Mouse (Mus musculus): Measurements from ENCODE around the gene Frem2.

The Frem2 gene

DNA sequence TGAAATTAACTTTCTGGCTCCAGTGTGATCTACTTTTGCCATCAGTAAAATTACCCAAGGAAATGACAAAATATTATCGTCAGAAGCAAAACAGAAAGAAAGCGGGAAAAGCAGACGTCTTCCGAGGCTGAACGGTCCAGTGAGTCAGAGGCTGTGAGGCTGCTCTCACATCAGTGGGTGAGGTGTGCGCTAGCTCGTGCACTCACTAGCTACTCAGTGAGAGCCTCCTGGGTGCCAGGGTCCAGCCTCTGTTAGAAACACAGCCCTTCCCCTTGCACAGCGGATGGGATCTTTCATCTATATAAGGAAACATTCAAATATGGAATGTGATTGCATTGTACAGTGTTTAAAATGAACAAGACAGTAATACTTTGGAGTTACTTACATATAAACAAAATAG is 36.8 kb downstream of the Frem2 start:
- no peak for DNase-seq (ENCODE audit: low spot score in 2 of 2)

DNA sequence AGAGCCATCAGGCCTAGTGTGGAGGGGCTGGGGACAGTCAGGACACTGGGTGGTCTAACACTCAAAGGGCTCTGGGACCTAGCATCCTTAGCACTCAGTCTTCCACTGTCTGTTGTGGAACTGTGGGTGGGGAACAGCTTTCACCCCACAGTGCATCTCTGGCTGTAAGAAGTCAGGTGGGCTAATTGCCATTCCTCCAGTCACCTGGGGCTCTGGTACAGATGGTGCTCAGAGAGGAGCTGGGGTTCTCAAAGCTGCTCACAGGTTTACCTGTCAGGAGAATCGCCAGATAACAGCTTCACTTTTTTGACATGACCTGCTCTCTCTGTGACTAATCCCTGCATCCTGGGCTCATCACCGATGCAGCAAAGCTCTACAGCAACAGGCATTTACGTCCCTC is 46.0 kb downstream of the Frem2 start:
- no peak for DNase-seq (ENCODE audit: low spot score in 2 of 2)

DNA sequence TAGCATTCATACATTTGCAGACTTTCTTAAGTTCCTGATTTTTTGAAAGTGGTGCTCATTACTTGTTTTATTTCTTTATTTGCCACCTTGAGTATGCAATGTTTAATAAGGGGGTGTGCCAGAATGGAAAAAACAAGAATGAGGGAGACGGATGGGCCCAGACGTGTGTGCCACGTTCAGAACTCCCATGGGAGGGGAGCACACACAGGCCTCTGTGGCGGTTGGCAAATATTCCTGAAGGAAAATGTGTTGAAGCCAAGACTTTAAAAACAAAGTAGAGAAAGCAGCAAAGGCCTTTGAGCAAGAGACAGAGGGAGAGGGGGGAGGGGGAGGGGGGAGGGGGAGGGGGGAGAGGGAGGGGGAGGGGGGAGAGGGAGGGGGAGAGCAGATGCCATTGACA is 47.3 kb downstream of the Frem2 start:
- DNase-seq (ENCODE audit: low spot score in 2 of 2), result no peak

DNA sequence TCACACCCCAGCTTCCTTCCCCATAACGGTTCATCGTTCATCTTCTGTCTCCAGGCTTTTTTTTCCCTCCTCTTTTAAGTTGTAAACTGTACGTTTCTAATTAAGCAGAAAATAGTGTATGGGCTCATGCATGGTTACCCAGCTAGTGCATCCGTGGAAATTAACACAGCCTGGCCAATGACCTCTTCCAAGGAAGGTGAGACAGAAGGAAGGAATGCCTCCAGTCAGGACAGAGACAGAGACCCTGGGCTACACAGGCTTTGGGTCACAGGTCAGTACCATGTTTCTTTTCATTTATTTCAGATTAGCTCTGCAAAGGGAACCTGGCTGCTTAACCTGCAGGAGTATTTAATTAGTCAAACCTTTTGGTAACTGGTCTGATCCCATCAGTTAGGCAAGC is 57.0 kb downstream of the Frem2 start:
- DNase-seq (ENCODE audit: low spot score in 2 of 2), result no peak

DNA sequence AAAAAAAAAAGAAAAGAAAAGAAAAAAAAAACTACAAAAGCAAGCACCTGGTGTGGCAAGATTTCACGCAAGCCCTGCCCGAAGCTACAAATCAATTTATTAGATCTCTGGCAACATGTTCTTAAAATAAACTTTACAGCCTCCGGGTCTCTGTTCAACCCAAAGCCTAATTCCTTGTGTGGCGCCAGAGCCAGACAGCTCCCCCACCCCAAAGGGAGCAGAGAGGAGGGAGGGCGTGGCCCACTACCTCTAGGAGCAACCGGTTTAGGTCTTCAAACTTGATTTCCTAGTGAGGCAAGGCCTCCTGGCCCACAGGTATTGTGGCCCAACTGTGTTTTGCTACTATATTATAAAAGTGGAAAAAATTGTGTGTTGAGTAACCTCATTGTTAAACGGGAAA is 57.8 kb downstream of the Frem2 start:
- no peak for DNase-seq (ENCODE audit: low spot score in 2 of 2)

DNA sequence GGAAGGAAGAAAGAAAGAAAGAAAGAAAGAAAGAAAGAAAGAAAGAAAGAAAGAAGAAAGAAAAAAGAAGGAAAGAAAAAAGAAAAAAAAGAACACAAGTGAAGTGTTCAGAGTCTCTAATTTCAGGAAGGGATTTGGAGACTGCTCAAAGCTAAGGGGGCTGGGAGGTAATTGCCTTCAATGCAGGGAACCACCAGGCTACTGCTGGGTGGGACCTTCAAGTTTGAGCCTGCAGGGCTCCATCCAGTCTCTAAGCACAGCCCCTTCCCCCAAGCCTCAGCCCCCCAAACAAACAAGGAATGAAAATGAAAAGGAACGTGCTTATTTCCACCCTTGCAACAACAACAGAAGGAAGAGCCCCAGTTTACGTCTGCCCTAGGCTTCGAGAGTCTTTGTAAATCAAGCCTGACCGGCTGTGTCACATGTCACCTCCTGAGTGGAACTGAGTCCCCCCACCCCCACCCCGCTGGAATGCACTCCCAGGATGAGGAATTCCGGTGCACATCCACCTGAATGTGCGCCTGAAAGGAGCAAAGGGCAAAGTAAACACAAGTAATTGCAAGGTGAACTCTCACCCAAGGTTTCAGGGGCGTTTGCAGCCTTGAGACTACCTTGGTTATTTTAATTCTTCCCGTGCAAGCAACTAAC is 58.9 kb downstream of the Frem2 start:
- DNase-seq (ENCODE audit: low spot score in 2 of 2), result no peak

DNA sequence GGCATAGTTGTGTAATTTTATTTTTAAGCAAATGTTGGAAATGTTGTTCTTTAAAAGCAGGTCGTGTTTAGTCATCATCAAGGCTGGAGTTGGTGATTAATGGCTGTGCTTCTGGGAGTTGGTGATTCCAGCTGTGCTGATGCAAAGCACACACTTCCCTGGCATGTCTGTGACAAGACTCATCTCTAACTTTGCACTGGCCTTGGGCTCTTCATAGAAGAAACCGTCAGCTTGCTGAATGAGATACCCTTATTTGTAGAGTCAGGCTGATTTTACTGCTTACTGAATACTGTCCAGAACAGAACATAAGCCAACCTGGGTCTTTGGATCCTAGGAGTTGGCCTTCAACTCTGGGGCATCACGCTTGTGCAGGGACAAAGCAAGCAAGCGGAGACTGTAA is 62.7 kb downstream of the Frem2 start:
- DNase-seq (ENCODE audit: low spot score in 2 of 2), result no peak

DNA sequence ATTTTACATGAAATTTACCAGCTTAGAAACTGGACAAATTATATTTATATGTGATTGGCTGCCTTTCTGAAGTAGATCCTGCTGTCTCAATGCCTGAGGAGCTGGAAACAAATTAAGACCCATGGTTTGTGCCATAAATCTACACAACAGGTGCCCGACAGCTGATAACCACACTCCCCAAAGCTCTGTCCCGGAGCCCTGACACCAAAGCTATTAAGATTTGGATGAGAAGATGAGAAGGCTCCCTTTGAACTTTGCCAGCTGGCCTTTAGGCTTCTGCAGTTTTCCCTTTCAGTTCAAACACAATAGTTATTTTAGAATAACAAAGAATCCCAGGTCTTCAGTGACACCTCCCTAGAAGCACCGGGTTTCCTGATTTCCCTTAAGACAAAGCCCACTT is 63.4 kb downstream of the Frem2 start:
- no peak for DNase-seq (ENCODE audit: low spot score in 2 of 2)

DNA sequence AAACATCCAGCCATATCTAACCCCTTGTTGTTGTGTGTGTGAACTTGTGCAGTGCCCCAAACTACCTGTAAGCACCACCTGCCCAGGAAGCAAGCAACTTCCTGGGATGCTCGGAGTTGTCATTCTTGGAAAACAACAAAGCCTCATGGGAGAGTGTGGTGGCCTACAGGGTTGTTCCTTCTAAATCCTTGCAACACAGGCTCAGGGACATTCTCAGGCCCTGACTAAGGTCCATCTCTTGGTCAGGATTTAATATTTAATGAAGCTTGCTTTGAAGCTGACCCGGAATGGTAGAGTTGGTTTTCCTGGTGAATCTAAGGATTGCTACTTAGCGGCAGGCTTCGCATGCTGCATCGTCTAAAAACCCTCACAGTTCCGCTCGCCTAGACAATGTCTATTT is 65.1 kb downstream of the Frem2 start:
- DNase-seq (ENCODE audit: low spot score in 2 of 2), result no peak

DNA sequence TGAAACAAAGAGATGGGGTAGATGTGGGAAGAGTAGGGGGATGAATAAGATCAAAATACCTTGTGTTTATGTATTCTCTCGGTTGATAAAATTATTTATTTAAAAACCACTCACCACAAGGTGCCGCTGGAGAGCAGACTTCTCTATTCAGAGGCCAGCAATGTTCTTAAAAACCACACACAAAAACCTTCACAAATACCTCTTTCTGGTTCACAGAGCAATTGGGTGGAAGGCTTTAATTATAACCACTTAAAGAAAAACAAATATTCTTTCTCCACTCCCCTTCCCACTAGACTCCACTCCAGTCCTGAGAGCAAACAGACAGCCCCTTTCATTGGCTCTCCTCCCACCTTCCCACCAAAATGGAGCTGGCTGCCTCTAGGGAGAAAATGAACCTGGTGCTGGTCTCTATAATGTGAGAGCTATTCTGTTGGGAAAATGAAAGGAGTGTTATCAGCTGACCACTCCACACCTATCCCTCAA is 67.0 kb downstream of the Frem2 start:
- DNase-seq (ENCODE audit: low spot score in 2 of 2), result peak in 1 of 2 experiments; percentile 6

DNA sequence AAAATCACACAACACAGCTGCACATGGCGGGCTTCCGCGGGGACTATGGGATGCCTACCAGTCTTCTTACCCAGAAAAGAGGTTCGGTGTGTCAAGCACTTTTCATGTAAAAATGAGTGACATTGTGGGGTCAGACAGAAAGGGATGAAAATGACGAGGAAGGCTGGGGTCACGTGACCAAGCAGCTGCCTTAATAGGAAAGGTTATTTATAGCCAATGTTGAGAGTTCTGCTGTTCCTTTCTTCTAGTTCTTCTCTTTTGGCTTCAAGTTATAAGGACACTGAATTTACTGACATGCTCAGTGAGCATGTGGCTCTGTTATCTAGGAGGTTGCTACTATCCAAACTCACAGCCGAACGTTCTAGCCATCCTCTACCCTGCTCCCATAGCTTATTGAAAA is 73.9 kb downstream of the Frem2 start:
- DNase-seq (ENCODE audit: low spot score in 2 of 2), result no peak

DNA sequence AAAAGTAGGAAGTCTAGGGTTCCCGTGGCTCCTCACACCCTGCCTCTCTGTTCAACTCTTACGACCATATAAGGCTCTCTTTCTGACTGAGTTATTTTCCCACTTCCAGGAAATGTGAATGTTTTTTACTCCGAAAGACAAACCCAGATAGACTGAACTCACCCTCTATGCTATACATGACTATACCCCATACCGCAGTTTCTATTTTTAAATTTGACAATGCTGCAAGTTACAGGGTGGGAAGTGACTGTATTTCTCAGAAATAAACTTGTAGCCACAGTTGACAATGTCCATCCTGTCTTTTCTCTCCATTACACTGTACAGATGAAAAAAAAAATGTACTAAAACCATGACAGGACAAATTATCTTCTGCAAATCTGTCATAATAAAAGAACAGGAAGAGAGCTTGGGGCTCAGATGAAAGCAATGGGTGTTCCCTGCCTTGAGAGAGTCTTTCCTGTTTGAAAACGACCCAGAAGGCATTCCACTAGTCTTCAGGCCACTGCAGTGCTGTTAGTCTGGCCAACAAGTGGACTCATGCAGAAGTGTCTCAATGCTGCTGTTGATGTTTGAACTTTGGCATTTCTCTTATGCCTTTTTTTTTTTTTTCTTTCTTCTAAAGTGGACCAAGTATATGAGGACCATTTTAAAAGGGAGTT is 76.4 kb downstream of the Frem2 start:
- no peak for DNase-seq (ENCODE audit: low spot score in 2 of 2)

DNA sequence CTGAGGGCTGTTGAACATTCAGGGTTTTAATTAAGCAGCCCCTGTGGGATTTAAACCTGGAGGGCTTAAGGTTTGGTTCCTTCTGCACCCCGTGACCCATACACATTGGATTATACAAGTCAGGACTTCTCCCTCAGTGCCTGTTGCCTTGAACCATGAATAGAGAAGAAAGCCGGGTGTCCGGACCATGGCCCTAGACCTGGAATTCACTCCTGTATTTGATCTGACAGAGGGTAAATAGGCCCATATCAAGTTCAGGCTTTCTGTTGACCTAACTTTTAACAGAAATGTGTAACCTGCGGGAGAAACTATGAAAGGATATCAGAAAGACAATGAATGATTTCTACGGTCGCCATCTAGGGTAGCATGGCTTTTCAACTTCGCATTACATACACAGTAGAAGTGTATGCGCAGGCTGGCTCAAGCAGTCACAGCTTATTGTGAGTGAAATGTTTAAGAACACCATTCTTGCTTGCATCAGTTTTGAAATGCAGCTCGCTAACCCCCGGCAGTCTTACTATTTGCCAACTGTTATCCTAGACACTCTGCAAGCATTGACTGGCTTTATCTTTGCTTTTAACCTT is 77.9 kb downstream of the Frem2 start:
- no peak for DNase-seq (ENCODE audit: low spot score in 2 of 2)

DNA sequence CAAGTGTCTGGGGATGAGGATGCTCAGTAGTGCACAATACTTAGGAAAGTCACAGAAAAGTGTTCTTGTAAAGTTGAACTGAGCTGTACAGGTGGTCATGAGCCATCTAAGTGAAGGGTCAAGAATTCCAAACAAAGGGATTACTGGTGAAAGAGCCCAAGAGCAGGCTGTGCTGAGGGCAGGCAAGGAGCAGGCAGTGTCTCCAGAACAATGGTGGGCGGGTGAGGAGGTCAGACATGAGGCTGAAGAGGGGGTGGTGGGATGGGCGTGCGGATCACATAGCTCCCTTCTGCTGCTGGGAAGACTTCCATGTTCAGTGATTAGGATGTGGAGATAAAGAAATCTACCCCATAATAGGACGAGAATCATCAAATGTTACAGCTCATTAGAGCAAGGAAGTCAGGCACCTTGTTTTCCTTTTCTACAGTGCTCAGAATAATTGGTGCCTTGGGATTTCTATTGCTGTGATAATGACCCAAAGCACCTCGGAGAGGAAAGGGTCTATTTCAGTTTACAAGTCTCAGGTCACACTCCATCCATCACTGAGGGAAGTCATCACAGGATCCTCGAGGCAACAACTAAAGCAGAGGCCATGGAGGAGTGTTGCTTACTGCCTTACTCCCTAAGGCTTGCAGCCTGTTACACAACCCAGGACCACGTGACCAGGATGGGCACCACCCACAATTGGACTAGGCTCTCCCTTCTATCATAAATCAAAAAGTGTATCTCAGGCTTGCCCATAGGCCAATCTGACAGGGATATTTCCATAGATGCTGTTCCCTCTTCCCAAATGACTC is 80.6 kb downstream of the Frem2 start:
- no peak for DNase-seq (ENCODE audit: low spot score in 2 of 2)

DNA sequence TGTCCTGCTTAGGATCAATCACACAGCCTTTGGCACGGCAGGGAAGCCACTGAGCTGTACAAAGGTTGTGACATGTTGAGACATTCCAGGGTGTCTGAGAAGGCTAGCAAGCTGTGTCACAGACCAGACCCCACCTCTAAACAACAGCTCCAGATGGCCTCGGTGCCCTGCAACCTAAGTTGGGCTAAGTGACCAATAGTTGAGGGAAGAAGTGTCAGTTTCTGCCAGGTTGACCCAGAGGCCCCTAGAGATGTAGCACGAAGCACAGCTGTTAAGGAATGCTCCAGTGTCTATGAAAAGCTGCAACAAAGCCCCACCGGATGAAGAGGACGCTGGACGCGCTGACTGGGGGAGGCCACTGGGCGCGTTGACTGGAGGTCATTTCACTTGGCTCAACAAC is 83.0 kb downstream of the Frem2 start:
- no peak for DNase-seq (ENCODE audit: low spot score in 2 of 2)

DNA sequence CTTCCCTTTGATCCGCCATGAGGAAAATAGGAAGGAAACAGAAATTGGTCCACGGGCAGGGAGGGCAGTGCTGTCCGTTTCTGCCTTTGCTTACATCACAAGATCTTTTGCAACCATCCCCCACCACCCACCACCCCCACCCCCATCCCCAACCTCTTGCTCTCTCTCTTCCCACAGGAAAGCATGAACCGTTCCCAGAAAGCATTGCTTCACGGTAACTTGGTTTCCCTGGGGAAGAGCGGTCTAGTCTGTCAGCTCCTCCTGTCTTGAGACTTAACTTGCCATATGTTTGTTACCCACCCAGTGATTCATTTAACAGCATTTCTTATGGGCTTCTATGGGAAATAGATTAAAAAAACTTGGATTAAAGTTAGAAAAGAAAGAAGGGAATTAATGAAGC is 85.5 kb downstream of the Frem2 start:
- DNase-seq (ENCODE audit: low spot score in 2 of 2), result no peak

DNA sequence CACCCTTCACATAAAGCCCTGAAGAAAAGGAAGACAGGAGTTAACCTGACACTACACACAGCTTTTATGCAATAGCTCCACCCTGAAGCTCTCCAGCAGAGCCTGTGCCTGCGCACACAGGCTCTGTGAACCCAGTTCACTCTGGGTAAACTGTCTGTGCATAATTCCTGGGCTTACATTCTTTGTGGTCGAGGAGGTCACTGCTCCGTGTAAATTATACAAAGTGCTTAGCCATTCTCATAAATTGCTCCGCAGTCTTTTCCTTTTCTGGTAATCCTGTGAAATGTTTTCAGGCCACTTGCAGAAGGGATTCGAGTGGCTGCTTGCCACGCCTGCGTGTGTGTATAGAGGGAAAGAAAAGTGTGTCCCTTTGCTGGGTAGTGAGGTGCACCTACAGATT is 92.6 kb downstream of the Frem2 start:
- DNase-seq (ENCODE audit: low spot score in 2 of 2), result no peak

DNA sequence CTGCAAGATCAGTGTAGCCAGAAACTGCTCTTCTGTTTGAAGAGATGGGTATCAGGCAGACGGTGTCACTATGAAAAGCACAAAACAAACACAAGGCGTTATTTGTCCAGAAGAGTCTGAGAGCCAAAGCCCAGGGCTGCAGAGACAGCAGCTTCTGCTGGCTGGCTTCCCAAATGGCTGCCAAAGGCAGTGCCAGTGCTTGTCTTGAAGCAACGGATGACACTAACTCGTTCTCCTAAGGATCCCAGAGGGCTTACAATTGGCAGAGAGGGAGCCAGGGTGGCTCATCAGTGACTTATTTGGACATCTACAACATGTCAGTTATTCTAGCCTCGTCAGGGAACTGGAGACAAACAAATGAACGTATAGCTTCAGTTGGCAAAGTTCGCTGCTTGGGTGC is 93.4 kb downstream of the Frem2 start:
- no peak for DNase-seq (ENCODE audit: low spot score in 2 of 2)

DNA sequence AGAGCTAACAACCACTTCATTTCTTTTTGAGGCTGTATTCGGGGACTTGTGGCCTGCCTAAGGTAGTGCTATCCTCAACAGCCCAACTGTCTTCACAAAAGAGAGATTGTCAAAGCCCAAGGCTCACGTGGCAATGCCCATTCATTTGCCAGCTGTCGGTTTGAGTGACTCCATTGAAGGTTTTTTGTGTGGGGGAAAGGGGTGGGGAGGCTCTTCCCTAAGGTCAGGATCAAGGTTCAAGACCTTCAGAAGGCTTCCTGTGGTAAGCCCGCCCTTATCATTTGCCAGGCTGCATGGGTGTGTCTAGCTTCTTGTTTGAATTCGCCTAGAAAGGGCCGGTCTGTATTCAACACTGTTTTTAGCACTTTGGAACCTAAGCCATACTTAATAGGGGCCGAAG is 95.3 kb downstream of the Frem2 start:
- no peak for DNase-seq (ENCODE audit: low spot score in 2 of 2)

DNA sequence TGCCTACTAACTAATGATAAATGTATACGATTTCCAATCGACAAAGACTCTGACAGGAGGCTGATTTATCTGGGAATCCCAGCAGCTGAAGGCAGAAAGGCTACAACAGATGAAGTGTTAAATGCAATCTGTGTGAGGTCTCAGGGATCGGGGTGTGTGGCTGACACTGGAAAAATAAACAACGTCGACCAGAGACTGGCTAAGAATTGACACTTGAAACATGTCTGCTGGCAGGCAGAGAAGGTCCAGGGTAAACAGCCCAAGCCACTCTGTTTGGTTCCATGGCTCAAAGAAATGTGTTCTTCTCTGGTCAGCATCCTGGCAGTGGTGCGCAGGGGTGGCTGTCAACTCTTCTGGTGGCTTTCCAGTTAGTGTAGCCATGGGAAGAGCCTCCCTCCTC is 98.1 kb downstream of the Frem2 start:
- no peak for DNase-seq (ENCODE audit: low spot score in 2 of 2)

DNA sequence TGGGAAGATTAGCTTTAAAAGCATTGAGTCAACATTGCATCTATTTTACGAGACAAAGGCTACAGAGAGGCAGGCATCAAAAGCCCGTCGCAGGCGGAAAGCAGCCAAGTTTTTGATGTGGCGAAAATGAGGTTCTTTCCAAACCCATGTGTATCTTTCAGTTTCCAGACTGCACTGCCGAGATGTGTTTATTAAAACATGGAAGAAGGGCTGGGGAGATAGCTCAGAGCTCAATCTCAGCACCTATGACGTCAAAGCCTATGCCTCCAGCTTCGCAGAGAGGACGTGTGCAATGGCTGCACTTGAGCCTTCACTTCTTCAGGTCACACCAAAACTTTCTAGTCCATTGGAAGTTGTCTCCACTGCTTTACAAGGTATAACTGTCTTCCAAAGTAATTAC is 98.9 kb downstream of the Frem2 start:
- DNase-seq (ENCODE audit: low spot score in 2 of 2), result no peak

DNA sequence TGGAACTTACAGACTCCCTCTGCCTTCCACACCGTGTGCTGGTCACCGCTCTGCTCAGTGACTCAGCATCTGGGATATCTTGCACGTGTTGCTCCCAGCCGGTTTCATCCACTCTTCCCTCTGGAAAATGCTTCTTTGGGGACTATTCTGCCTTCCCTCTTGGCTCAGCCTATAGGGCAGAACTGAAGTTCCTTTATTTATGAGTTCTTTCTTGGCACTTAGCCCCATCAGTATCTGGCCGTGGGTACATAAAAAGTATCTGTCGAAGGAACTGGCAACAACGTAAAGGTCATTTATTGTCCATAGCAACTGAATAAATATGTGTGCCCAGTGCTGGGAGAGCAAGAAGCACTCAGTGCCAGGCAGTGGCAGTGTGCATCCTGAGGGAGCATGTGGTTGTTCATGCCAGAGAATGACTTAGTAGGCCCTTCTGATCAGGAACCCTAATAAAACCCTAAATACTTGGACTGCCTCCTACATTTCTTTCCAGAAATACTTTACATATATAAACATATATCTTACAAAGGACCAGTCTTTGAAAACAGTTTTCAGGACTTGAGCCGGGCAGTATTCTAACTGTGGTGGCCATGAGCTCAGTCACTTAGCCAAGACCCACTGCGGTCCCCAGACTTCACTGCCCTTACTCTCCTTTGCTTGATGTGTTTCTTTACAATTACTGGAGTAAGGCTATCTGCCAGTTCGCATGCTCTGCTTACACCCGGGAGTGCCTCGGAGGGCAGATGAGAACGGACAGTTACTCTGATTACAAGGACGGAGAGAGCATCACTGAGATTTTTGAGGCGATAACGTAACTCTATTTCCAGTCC is 99.6 kb downstream of the Frem2 start:
- DNase-seq (ENCODE audit: low spot score in 2 of 2), result no peak
